Mouse (Mus musculus) hindbrain, embryonic 10.5 days (tissue): ENCODE data around the gene Pigq. TPM values are rescaled to one million over a fixed set of nuclear protein-coding genes. Genes with fewer than 3 reads are reported as not detected.

Source experiments
- DNase-seq: peaks from one replicate; pipeline ENCODE4 v3.0.0-alpha.2; 2017; ENCODE audit warnings: low spot score
- H3K27ac ChIP-seq: fragments of 300-500 bp; sonication (generic); 2 replicates; pipeline ENCODE4 v1.5.1; 2016; ENCODE audit warnings: mild to moderate bottlenecking, moderate library complexity
- H3K27me3 ChIP-seq: fragments of 300-500 bp; sonication (generic); 2 replicates; pipeline ENCODE4 v1.6.1; 2016; ENCODE audit warnings: mild to moderate bottlenecking; ENCODE audit not compliant: poor library complexity, insufficient read depth, severe bottlenecking
- H3K36me3 ChIP-seq: fragments of 300-500 bp; sonication (generic); 2 replicates; pipeline ENCODE4 v1.6.1; 2016; ENCODE audit warnings: mild to moderate bottlenecking, moderate library complexity
- H3K4me1 ChIP-seq: fragments of 300-500 bp; sonication (generic); replicated peaks from 2 replicates; pipeline ENCODE4 v1.6.1; 2016; ENCODE audit warnings: mild to moderate bottlenecking
- H3K4me3 ChIP-seq: fragments of 300-500 bp; sonication (generic); 2 replicates; pipeline ENCODE4 v1.5.1; 2016; ENCODE audit warnings: mild to moderate bottlenecking, moderate library complexity
- H3K9me3 ChIP-seq: fragments of 300-500 bp; sonication (generic); 2 replicates; pipeline ENCODE4 v1.6.1; 2016; ENCODE audit warnings: mild to moderate bottlenecking, moderate library complexity
- WGBS: fragments of 180-500 bp; shearing (Covaris S2); methylation state at CpG from one replicate; pipeline ENCODE4 v1.1.7; 2016; 5-methylcytosine and 5-hydroxymethylcytosine counted together
- polyA plus RNA-seq: library from polyadenylated mRNA; unstranded; fragments of >200 nt; fragmentation: Nextera tagmentation; extraction: Ambion mirVana; gene quantifications from 2 replicates; pipeline ENCODE4 v1.2.1, GENCODE M21; 2016

Pigq gene
- polyA plus RNA-seq, 1 experiment from 2014 or later, result 65.4 TPM

DNA sequence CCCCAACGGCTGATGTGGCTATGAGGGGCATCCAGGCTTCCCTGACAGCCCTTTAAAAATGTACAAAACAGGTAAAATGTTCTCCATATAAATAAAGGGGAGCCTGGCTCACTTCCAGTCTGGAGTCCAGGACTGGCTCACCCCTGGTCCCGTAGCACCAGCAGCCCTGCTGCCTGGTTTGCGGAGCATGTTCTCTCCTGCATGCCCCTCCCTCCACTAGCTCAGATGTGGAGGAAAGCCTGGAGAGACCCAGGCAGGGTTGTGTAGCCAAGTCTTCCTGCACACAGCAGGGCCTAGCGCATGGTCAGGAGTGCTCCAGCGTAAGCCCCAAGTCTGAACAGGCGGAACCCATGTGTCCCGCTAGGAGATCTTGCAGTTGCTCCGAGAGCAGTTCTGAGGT is 61.5 kb downstream of the Pigq start:
- WGBS, result 84% methylated on average over 8 of the region's 8 CpGs
- DNase-seq, result no peak
- no peaks in the 10 kb centered on the region; the same call in 1 of the 2 replicates for H3K27me3 ChIP-seq
- H3K9me3 ChIP-seq, result no peaks in the 10 kb centered on the region
- H3K27ac ChIP-seq, result peak overlapping the region; percentile 93
- no peak overlapping the region for H3K4me3 ChIP-seq
- H3K36me3 ChIP-seq, result peaks cover 65% of the 10 kb centered on the region
- peaks cover 76% of the 10 kb centered on the region for H3K4me1 ChIP-seq

DNA sequence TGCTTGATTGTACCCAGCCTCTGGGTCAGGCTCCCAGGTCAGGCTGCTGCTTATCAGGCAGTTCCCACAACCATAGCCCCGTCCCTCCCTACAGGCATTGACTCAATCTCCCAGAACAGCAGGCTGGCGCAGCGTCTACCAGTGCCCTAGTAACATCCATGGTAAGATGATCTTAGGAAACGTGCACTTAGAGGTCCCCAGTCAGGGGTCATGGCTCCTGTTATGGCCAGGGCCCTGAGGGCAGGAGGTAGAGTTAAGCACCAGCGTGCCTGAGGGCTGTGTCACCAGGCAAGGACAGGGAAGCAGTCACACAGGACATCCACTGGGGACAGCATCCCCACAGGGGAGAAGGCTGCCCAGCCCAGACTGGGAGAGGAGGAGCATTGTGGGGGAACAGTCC is 62.4 kb downstream of the Pigq start:
- H3K4me1 ChIP-seq, result peaks cover 85% of the 10 kb centered on the region
- H3K36me3 ChIP-seq, result peaks cover 65% of the 10 kb centered on the region
- peak; percentile 39 for DNase-seq
- 17% methylated on average over 5 of the region's 5 CpGs for WGBS
- H3K27ac ChIP-seq, result peak overlapping the region; percentile 93
- H3K27me3 ChIP-seq, result no peaks in the 10 kb centered on the region; the same call in 1 of the 2 replicates
- no peaks in the 10 kb centered on the region for H3K9me3 ChIP-seq
- H3K4me3 ChIP-seq, result no peak overlapping the region

DNA sequence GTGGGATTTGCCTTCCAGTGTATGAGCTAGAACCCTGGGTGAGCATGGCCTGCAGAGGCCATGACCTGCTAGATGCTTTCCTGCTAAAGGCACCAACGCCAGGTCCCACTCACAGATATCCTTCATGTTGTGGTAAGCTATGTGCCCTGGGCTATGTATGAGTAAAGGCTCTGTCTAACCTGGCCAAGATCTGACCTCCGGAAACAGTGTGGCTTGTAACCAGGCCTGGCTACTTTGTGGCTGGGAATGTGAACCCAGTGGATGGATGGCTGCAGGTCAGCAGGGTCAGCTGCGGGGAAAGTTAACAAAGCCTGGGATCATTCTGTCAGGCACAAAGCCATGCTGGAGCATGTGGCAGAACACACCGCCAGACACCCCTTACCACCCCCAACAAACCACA is 63.0 kb downstream of the Pigq start:
- Histone ChIP-seq H3K27me3 (no peaks in the 10 kb centered on the region; the same call in 1 of the 2 replicates), H3K36me3 (peaks cover 68% of the 10 kb centered on the region), H3K27ac (peak overlapping the region; percentile 93), H3K4me3 (no peak overlapping the region), H3K9me3 (no peaks in the 10 kb centered on the region), H3K4me1 (peaks cover 91% of the 10 kb centered on the region)
- WGBS, result 11% methylated on average over 4 of the region's 4 CpGs
- DNase-seq, result peak; percentile 79

DNA sequence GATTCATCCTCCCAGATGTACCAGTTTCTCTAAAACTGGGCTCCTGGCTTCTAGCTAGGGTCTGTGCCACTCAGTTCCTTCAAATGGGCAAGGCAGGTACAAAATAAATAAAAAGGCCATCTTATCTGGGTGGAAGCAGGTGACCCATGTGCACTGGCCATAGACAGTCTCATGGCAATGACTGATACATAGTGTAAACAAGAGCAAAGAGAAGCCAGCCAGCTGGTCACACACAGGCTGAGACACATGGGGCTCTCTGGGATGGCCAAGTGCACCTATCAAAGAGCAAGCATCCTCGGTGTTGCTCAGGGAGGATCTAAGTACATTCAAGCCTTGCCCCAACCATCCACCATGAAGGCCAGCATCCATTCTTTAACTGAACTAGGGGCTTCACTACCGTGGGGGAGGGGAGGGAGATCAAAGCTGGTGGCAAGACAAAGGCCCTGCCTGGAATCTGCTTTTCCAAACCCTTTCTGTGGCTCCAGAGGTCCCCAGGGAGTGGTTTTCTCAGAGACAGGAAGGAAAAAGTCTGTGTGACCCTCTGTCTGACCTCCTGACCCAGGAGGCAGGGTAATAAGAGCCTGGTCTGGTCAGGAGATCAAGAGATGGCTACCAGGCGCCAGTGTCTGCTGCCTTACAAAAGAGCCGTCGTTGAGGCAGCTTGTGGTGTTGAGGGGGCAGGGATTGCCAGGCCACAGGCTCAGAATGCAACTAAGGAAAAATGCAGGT is 63.7 kb downstream of the Pigq start:
- 4% methylated on average over 5 of the region's 5 CpGs for WGBS
- H3K4me1 ChIP-seq, result peaks cover 95% of the 10 kb centered on the region
- no peaks in the 10 kb centered on the region; the same call in 1 of the 2 replicates for H3K27me3 ChIP-seq
- H3K9me3 ChIP-seq, result no peaks in the 10 kb centered on the region
- H3K36me3 ChIP-seq, result peaks cover 68% of the 10 kb centered on the region
- H3K27ac ChIP-seq, result peak overlapping the region; percentile 93
- H3K4me3 ChIP-seq, result peak overlapping the region; percentile 29
- peak; percentile 88 for DNase-seq

DNA sequence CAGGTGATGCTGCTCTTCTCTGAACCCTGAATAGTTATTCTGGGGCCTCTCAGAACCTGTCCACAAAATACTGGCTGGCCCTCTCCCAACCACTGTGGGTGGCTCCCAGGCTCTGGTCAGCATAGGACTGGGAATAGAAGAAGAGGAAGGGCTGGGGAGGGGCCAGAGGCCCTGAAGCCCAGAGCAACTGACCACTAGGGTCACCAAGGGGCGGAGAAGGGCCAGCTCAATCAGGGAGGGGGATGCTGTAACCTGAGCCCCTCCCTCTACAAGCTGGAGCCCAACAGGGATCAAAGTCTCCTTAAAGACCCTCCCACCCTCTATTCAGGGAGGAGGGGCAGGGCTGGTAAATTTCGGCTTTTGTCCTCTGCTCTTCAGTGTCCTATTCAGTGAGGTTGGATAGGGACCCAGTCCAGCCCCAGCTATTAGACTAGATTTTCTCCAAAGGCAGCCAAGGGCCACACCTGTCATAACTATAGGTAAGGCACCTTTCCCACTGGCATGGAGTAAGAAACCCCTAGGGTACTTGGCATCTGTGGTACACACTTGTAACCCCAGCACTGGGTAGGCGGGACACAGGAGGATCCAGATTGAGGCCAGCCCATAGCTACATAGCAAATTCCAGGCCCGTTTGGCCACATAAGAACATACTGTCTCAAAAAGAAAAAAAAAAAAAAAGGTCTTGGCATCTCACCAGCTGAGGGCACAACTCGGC is 64.4 kb downstream of the Pigq start, which contains the start of gene Wfikkn1:
Wfikkn1 (minus strand) TSS at position 663 of the 715 bp plus-strand sequence.
- H3K27ac ChIP-seq, result peak within 1 kb of the TSS; percentile 93
- H3K36me3 ChIP-seq, result peaks cover 63% of the 10 kb centered on the region
- no peaks in the 10 kb centered on the region for H3K9me3 ChIP-seq
- peak; percentile 76 for DNase-seq
- H3K27me3 ChIP-seq, result no peaks in the 10 kb centered on the region; the same call in 1 of the 2 replicates
- peak within 1 kb of the TSS; percentile 29 for H3K4me3 ChIP-seq
- H3K4me1 ChIP-seq, result peaks cover 94% of the 10 kb centered on the region
- 12% methylated on average over 5 of the region's 5 CpGs for WGBS

DNA sequence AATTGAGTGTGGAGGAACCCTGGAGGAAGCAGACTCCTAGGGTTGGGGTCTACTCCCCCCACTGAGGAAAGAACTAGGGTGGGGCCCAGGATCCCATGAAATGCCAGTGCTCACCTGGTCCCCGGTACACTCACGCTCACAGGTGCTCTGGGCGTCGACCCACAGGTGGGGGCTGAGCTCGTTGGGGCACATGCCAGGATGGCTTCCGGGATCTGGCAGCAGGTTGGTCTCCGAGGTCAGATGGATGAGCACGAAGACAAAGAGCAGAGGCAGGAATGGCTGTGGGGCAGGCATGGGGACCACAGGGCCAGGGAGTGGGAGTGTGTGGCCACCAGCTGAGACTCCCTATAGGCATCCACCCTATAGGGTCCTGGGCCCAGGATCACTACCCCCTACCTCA is 65.0 kb downstream of the Pigq start:
- Histone ChIP-seq H3K36me3 (peaks cover 59% of the 10 kb centered on the region), H3K4me3 (peak overlapping the region; percentile 29), H3K9me3 (no peaks in the 10 kb centered on the region), H3K27ac (peak overlapping the region; percentile 93), H3K4me1 (peaks cover 93% of the 10 kb centered on the region), H3K27me3 (no peaks in the 10 kb centered on the region; the same call in 1 of the 2 replicates)
- 66% methylated on average over 8 of the region's 8 CpGs for WGBS
- DNase-seq, result no peak

DNA sequence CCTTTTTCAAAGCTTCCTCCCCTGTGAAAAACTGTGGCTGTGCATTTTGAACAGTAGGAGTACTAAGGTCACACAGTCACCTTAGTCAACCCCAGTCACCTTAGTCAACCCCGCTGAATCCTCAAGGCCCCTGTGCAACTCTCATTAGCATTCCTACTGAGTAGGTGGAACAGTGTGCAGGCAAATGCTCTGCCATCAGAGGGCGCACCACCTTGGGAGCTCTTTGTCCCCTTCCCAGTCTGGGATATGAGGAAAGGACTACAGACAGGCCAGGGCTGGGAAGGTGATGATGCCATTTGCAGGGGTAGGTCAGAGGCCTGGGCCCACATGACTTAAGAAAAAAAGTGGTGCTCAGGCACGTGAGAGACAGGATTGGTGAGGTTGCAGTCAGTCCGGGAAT is 65.5 kb downstream of the Pigq start:
- Histone ChIP-seq H3K36me3 (peaks cover 54% of the 10 kb centered on the region), H3K4me1 (peaks cover 92% of the 10 kb centered on the region), H3K27me3 (no peaks in the 10 kb centered on the region; the same call in 1 of the 2 replicates), H3K9me3 (no peaks in the 10 kb centered on the region), H3K4me3 (peak overlapping the region; percentile 29), H3K27ac (peak overlapping the region; percentile 93)
- WGBS, result 39% methylated on average over 4 of the region's 4 CpGs
- DNase-seq, result peak; percentile 64

DNA sequence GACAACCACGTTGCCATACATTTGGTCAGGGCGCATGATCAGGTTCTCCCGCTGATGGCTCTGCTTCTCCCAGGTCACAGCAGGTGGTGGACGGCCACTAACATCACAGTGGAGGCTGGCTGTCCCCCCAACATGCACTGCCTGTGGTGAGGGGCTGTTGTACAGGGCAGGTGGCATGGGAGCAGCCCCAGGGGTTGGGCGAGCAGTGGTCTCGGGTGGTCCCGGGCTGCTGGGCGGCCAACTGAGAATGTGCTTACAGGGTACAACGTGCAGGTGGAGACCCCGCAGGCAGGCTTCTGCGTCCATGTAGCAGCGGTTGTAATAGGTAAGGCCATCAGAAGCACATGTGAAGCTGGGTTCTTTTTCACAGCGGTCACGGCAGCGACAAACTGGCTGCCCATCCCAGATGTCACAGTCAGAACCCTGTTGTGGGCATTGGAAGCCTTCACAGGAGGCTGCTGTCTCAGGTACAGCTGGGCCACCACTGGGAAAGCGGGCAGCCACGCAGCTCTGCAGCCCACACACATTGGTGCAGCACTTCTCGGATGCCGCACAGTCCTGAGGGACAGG is 66.0 kb downstream of the Pigq start:
- peaks cover 92% of the 10 kb centered on the region for H3K4me1 ChIP-seq
- DNase-seq, result no peak
- 83% methylated on average over 19 of the region's 19 CpGs for WGBS
- H3K36me3 ChIP-seq, result peaks cover 48% of the 10 kb centered on the region
- H3K4me3 ChIP-seq, result peak overlapping the region; percentile 29
- H3K27me3 ChIP-seq, result no peaks in the 10 kb centered on the region; the same call in 1 of the 2 replicates
- peak overlapping the region; percentile 93; the same call in 1 of the 2 replicates for H3K27ac ChIP-seq
- no peaks in the 10 kb centered on the region for H3K9me3 ChIP-seq

DNA sequence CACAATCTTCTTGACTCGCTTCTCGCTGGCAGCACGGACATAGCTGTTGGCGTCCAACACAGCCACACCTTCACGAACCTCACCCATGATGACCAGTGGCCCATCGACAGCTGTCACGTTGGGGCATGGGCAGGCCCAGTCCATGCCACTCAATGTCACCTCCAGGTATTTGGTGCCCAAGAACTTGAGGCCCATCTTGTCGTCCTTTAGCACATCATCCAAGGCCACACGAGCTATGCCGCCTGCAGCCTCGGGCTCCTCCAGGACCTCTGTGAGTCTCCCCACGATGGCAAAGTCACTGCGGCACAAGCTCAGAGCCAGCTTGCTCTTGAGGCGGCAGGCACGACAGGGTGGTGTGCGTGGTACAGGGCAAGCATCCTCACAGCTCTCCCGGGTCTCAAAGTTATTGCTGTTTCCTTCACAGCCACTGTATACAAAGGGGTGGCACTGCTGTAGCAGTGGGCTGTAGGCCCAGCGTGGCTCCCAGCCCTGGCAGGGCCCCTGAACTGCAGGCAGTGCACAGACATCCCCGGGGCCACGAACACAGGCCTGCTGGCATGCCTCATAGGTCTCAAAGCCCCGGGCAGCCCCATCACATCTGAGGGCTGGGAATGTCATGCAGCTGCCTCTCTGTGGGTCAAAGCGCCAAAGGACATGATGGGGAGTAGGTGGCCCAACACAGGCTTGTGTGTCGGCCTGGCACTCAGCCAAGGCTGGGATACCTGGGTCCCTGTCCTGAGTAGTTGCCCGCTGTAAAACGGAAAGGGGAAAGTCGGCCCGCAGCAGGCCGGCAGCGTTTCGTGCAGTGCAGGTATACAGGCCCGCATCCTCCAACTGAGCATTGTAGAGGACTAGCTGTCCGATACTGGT is 66.8 kb downstream of the Pigq start:
- WGBS, result 94% methylated on average over 32 of the region's 32 CpGs
- Histone ChIP-seq H3K27me3 (no peaks in the 10 kb centered on the region), H3K4me3 (peak overlapping the region; percentile 29; the same call in 1 of the 2 replicates), H3K27ac (peak overlapping the region; percentile 12), H3K9me3 (no peaks in the 10 kb centered on the region), H3K36me3 (peaks cover 41% of the 10 kb centered on the region), H3K4me1 (peaks cover 90% of the 10 kb centered on the region)
- DNase-seq, result no peak

DNA sequence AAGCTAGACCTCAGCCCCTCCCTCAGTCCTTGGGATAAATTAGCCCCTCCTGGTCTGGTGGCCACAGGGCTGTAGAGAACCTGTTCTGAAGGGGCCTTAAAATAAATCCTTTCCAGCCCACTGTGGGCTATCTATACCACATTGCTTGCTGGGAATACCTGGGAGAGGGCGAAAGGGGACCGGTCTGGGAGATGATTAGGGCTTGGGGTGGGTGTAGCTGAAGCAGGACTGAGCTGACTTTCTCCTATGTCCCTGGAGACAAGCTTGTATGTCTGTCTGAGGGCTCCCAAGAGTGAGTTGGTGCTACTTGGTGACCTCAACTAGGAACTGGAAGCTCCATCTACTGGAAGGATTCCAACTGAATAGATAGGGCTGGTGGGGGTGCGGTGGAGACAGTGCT is 67.7 kb downstream of the Pigq start:
- H3K27me3 ChIP-seq, result no peaks in the 10 kb centered on the region
- H3K9me3 ChIP-seq, result no peaks in the 10 kb centered on the region
- H3K27ac ChIP-seq, result no peak overlapping the region
- peaks cover 32% of the 10 kb centered on the region for H3K36me3 ChIP-seq
- WGBS, result 98% methylated on average over 3 of the region's 3 CpGs
- peaks cover 83% of the 10 kb centered on the region for H3K4me1 ChIP-seq
- H3K4me3 ChIP-seq, result peak overlapping the region; percentile 73; the same call in 1 of the 2 replicates
- no peak for DNase-seq
